Mouse (Mus musculus) ES-Bruce4 (cell line): ENCODE measurements at regions not wholly inside any gene's neighbourhood (a gene's known extent, or its start where the extent isn't known, plus 50 kb on each side); places are given as distances from the start of the nearest gene placed in this dataset.

ENCODE experiments used
- H3K27ac ChIP-seq: 2 replicates; pipeline ENCODE4 v1.5.1; 2012; ENCODE audit warnings: low read length, inconsistent platforms; ENCODE audit not compliant: insufficient read depth
- H3K27me3 ChIP-seq: 2 replicates; pipeline ENCODE4 v1.6.1; 2012; ENCODE audit warnings: mild to moderate bottlenecking, low read length, inconsistent platforms; ENCODE audit not compliant: control insufficient read depth, poor library complexity, insufficient read depth, severe bottlenecking
- H3K36me3 ChIP-seq: 2 replicates; pipeline ENCODE4 v1.6.1; 2012; ENCODE audit warnings: inconsistent platforms, mild to moderate bottlenecking, low read length, moderate library complexity; ENCODE audit not compliant: control insufficient read depth, poor library complexity, insufficient read depth, severe bottlenecking
- H3K4me1 ChIP-seq: one replicate; pipeline ENCODE4 v1.8.1; 2011; ENCODE audit warnings: low read length; ENCODE audit not compliant: control insufficient read depth, insufficient read depth
- H3K4me3 ChIP-seq: 2 replicates; pipeline ENCODE4 v1.5.1; 2011; ENCODE audit warnings: low read depth, mild to moderate bottlenecking, low read length
- H3K9ac ChIP-seq: 2 replicates; pipeline ENCODE4 v1.6.1; 2012; ENCODE audit warnings: low read depth, mild to moderate bottlenecking, inconsistent platforms; ENCODE audit not compliant: poor library complexity, severe bottlenecking
- H3K9me3 ChIP-seq: replicated peaks from 2 replicates; pipeline ENCODE4 v1.6.1; 2012; ENCODE audit warnings: mild to moderate bottlenecking, low read length, inconsistent platforms; ENCODE audit not compliant: control insufficient read depth, poor library complexity, insufficient read depth, severe bottlenecking
- CTCF ChIP-seq: IDR thresholded peaks from one replicate; pipeline ENCODE4 v1.8.1; 2011; ENCODE audit warnings: low read depth, low read length
- EP300 ChIP-seq: IDR thresholded peaks from 2 replicates; pipeline ENCODE4 v1.6.1; 2011; ENCODE audit warnings: low read depth, low read length; ENCODE audit not compliant: insufficient read depth
- POLR2A ChIP-seq: IDR thresholded peaks from one replicate; pipeline ENCODE4 v1.8.1; 2011; ENCODE audit warnings: low read length; ENCODE audit not compliant: insufficient read depth

GRCm38 (mm10) chr14:99601900-99602299 lies 303.4 kb downstream of the Klf5 start:
- TF ChIP-seq EP300 (no peak), POLR2A (no peak), CTCF (no peak)
- Histone ChIP-seq H3K9me3 (no peaks in the 10 kb centered on the region), H3K27me3 (no peaks in the 10 kb centered on the region), H3K36me3 (no peaks in the 10 kb centered on the region), H3K27ac (no peak overlapping the region), H3K4me3 (no peak overlapping the region), H3K4me1 (no peaks in the 10 kb centered on the region), H3K9ac (no peak overlapping the region)

- H3K4me1 ChIP-seq, result no peaks in the 10 kb centered on the region
- no peaks in the 10 kb centered on the region for H3K9me3 ChIP-seq
- no peak overlapping the region for H3K27ac ChIP-seq
- H3K9ac ChIP-seq, result no peak overlapping the region
- no peak overlapping the region for H3K4me3 ChIP-seq
- no peaks in the 10 kb centered on the region for H3K27me3 ChIP-seq
- TF ChIP-seq EP300 (no peak), CTCF (no peak)
- no peaks in the 10 kb centered on the region for H3K36me3 ChIP-seq
These were observed 304.8 kb downstream of the Klf5 start for GRCm38 (mm10) chr14:99603257-99603656.

- Histone ChIP-seq H3K4me1 (no peaks in the 10 kb centered on the region), H3K9me3 (no peaks in the 10 kb centered on the region), H3K36me3 (no peaks in the 10 kb centered on the region), H3K9ac (no peak overlapping the region), H3K27ac (no peak overlapping the region), H3K4me3 (no peak overlapping the region), H3K27me3 (no peaks in the 10 kb centered on the region)
- TF ChIP-seq POLR2A, result no peak
- TF ChIP-seq CTCF, result no peak
- TF ChIP-seq EP300, result no peak
These were observed 307.0 kb downstream of the Klf5 start for GRCm38 (mm10) chr14:99605351-99606100.

GRCm38 (mm10) chr14:99609003-99609402 lies 310.5 kb downstream of the Klf5 start:
- Histone ChIP-seq H3K36me3 (no peaks in the 10 kb centered on the region), H3K4me3 (no peak overlapping the region), H3K27me3 (no peaks in the 10 kb centered on the region), H3K9ac (no peak overlapping the region), H3K4me1 (no peaks in the 10 kb centered on the region), H3K27ac (no peak overlapping the region), H3K9me3 (no peaks in the 10 kb centered on the region)
- TF ChIP-seq EP300, result no peak
- no peak for TF ChIP-seq CTCF
- TF ChIP-seq POLR2A, result no peak

GRCm38 (mm10) chr14:99611435-99611834 lies 312.9 kb downstream of the Klf5 start:
- no peak for TF ChIP-seq CTCF
- TF ChIP-seq EP300, result no peak
- no peak for TF ChIP-seq POLR2A
- no peaks in the 10 kb centered on the region for H3K9me3 ChIP-seq
- no peak overlapping the region for H3K9ac ChIP-seq

GRCm38 (mm10) chr14:99612114-99612513 lies 313.6 kb downstream of the Klf5 start:
- Histone ChIP-seq H3K4me3 (no peak overlapping the region), H3K9ac (no peak overlapping the region), H3K4me1 (no peaks in the 10 kb centered on the region), H3K27me3 (no peaks in the 10 kb centered on the region), H3K9me3 (no peaks in the 10 kb centered on the region), H3K27ac (no peak overlapping the region), H3K36me3 (no peaks in the 10 kb centered on the region)
- no peak for TF ChIP-seq POLR2A
- TF ChIP-seq EP300, result no peak
- TF ChIP-seq CTCF, result no peak

More at GRCm38 (mm10) chr14:99611435-99611834, 312.9 kb downstream of the Klf5 start:
- no peaks in the 10 kb centered on the region for H3K27me3 ChIP-seq
- H3K4me3 ChIP-seq, result no peak overlapping the region
- no peaks in the 10 kb centered on the region for H3K4me1 ChIP-seq
- H3K36me3 ChIP-seq, result no peaks in the 10 kb centered on the region
- no peak overlapping the region for H3K27ac ChIP-seq

GRCm38 (mm10) chr14:99614748-99615147 lies 316.3 kb downstream of the Klf5 start:
- no peak for TF ChIP-seq EP300
- no peak for TF ChIP-seq POLR2A
- no peak for TF ChIP-seq CTCF
- no peak overlapping the region for H3K9ac ChIP-seq
- H3K27ac ChIP-seq, result no peak overlapping the region
- H3K9me3 ChIP-seq, result no peaks in the 10 kb centered on the region
- H3K36me3 ChIP-seq, result no peaks in the 10 kb centered on the region
- H3K27me3 ChIP-seq, result no peaks in the 10 kb centered on the region; the same call in 1 of the 2 replicates
- no peaks in the 10 kb centered on the region for H3K4me1 ChIP-seq
- no peak overlapping the region for H3K4me3 ChIP-seq
